Mouse (Mus musculus) midbrain, embryonic 16.5 days (tissue): ENCODE data around the gene Hist1h1c. TPM values are rescaled to one million over a fixed set of nuclear protein-coding genes. Genes with fewer than 3 reads are reported as not detected.
"Not testable (repeated sequence)": the region's sequence is repeated elsewhere in the genome, so short reads cannot be mapped to it uniquely, and the experiment has no call there.

Source experiments
- ATAC-seq: fragments of 200-750 bp; cut with Nextera tagmentation; 2 replicates; pipeline ENCODE4 v1.8.0; 2017; ENCODE audit warnings: moderate TSS enrichment
- H3K27ac ChIP-seq: fragments of 300-500 bp; sonication (generic); 2 replicates; pipeline ENCODE4 v1.5.1; 2014; ENCODE audit warnings: mild to moderate bottlenecking, low read length, mixed read lengths
- H3K27me3 ChIP-seq: fragments of 300-500 bp; sonication (generic); 2 replicates; pipeline ENCODE4 v1.6.1; 2014; ENCODE audit warnings: low read depth, low read length, mixed read lengths; ENCODE audit not compliant: control insufficient read depth, insufficient read depth
- H3K36me3 ChIP-seq: fragments of 300-500 bp; sonication (generic); 2 replicates; pipeline ENCODE4 v1.6.1; 2014; ENCODE audit warnings: mild to moderate bottlenecking, low read length, moderate library complexity, mixed read lengths; ENCODE audit not compliant: control insufficient read depth, insufficient read depth
- H3K4me1 ChIP-seq: fragments of 300-500 bp; sonication (generic); 2 replicates; pipeline ENCODE4 v1.6.1; 2014; ENCODE audit warnings: mild to moderate bottlenecking, low read length, mixed read lengths; ENCODE audit not compliant: control insufficient read depth, insufficient read depth
- H3K4me2 ChIP-seq: fragments of 300-500 bp; sonication (generic); 2 replicates; pipeline ENCODE4 v1.6.1; 2014; ENCODE audit warnings: mild to moderate bottlenecking, low read length, mixed read lengths
- H3K4me3 ChIP-seq: fragments of 300-500 bp; sonication (generic); 2 replicates; pipeline ENCODE4 v1.5.1; 2014; ENCODE audit warnings: low read depth, mild to moderate bottlenecking, low read length, moderate library complexity, mixed read lengths
- H3K9ac ChIP-seq: fragments of 300-500 bp; sonication (generic); 2 replicates; pipeline ENCODE4 v1.6.1; 2014; ENCODE audit warnings: low read depth, low read length, mixed read lengths
- H3K9me3 ChIP-seq: fragments of 300-500 bp; sonication (generic); replicated peaks from 2 replicates; pipeline ENCODE4 v1.6.1; 2014; ENCODE audit warnings: mild to moderate bottlenecking, low read length, mixed read lengths; ENCODE audit not compliant: control insufficient read depth, poor library complexity, severe bottlenecking
- WGBS: fragments of 180-500 bp; shearing (Covaris S2); extraction: QIAGEN DNeasy Blood & Tissue Kit; methylation state at CpG from one replicate; pipeline ENCODE4 v1.1.7; 2014; 5-methylcytosine and 5-hydroxymethylcytosine counted together
- polyA plus RNA-seq: library from polyadenylated mRNA; unstranded; fragments of >200 nt; fragmentation: Nextera tagmentation; extraction: Ambion mirVana; gene quantifications from 2 replicates; pipeline ENCODE4 v1.2.1, GENCODE M21; 2015

The Hist1h1c gene
- polyA plus RNA-seq, 1 experiment from 2014 or later = 8.7 TPM

GRCm38 (mm10) chr13:23698996-23699395 is 39.6 kb upstream of the Hist1h1c start:
- H3K4me3 ChIP-seq = no peak overlapping the region
- H3K9ac ChIP-seq = 0 out of 2 replicates have a peak overlapping the region, but pooled peaks have one; percentile 14
- H3K36me3 ChIP-seq = no peaks in the 10 kb centered on the region
- no peak for ATAC-seq
- peak overlapping the region; percentile 67 for H3K27ac ChIP-seq
- no peaks in the 10 kb centered on the region for H3K27me3 ChIP-seq
- peak overlapping the region; percentile 84 for H3K4me2 ChIP-seq
- no peaks in the 10 kb centered on the region for H3K9me3 ChIP-seq
- peaks cover 11% of the 10 kb centered on the region for H3K4me1 ChIP-seq
- 60% methylated on average over 6 of the region's 6 CpGs for WGBS

DNA sequence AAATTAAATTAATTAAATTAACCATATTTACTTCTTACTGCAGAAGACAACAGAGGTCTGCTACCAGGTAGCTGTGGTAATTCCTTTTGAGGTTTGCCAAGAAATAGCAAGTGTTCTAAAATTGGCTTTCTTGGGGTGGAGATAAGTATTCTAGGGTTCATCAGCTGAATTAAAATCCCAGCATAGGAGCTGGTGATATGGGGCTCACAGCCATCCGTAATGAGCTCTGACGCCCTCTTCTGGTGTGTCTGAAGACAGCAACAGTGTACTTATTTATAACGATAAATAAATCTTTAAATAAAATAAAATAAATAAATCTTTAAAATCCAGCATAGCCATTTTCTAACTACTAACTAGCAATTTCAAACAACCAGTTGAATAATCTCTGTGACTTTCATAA is 38.8 kb upstream of the Hist1h1c start:
- Histone ChIP-seq H3K27me3 (no peaks in the 10 kb centered on the region), H3K27ac (no peak overlapping the region), H3K4me3 (no peak overlapping the region), H3K4me2 (no peak overlapping the region), H3K36me3 (no peaks in the 10 kb centered on the region), H3K9me3 (no peaks in the 10 kb centered on the region), H3K4me1 (peaks cover 11% of the 10 kb centered on the region), H3K9ac (no peak overlapping the region)
- ATAC-seq = no peak
- WGBS = 73% methylated on average over 3 of the region's 3 CpGs

DNA sequence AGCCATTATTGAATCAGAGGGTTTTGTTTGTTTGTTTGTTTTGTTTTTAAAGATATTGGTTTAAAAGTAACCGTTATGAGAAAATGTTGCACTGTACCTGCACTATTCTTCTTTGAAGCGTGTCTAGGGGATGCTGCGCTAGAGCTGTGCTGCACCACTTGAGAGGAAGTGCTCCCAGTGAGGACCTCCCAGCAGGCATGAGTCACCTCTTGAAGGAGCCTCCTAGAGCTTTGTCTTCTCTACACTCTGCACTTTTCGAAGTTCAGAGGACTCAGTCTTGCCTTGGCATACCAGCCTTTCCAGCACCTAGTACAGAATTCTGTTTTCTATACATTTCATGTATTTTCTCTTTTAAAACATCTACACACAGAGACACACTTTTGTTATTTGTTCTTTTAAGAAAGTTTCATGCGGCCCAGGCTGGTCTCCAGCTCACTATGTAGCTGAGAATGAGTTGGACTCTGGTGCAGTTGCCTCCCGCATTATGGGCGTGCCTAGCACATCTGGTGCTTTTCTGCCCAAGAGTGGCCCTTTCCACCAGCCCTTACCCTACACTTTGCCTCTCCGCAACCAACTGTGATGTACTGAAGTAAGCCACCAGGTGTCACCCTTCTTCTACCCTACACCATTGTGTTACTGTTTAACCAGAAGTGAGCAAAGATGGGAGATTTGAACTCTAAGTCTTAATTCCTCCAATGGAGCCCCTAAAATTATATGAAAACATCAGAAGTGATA is 37.7 kb upstream of the Hist1h1c start:
- 28% methylated on average over 8 of the region's 8 CpGs for WGBS
- no peak overlapping the region for H3K4me2 ChIP-seq
- H3K27ac ChIP-seq = no peak overlapping the region
- H3K9me3 ChIP-seq = no peaks in the 10 kb centered on the region
- H3K4me3 ChIP-seq = no peak overlapping the region
- 0 out of 2 replicates have a peak, but pooled peaks have one; percentile 15 for ATAC-seq
- H3K9ac ChIP-seq = no peak overlapping the region
- peaks cover 11% of the 10 kb centered on the region for H3K4me1 ChIP-seq
- no peaks in the 10 kb centered on the region for H3K27me3 ChIP-seq
- no peaks in the 10 kb centered on the region for H3K36me3 ChIP-seq

- no peaks in the 10 kb centered on the region for H3K27me3 ChIP-seq
- ATAC-seq = no peak
- H3K4me1 ChIP-seq = peaks cover 11% of the 10 kb centered on the region
- no peaks in the 10 kb centered on the region for H3K9me3 ChIP-seq
- WGBS = 84% methylated on average over 4 of the region's 4 CpGs
- no peak overlapping the region for H3K27ac ChIP-seq
- no peak overlapping the region for H3K9ac ChIP-seq
- H3K4me3 ChIP-seq = no peak overlapping the region
- no peak overlapping the region for H3K4me2 ChIP-seq
- no peaks in the 10 kb centered on the region for H3K36me3 ChIP-seq
Observed at GRCm38 (mm10) chr13:23702220-23702619, 36.4 kb upstream of the Hist1h1c start.

- H3K36me3 ChIP-seq, ATAC-seq, H3K9ac ChIP-seq, H3K4me1 ChIP-seq, H3K4me3 ChIP-seq, H3K27ac ChIP-seq, H3K27me3 ChIP-seq, H3K9me3 ChIP-seq, H3K4me2 ChIP-seq: not testable (repeated sequence)
- 92% methylated on average over 2 of the region's 2 CpGs for WGBS
Observed at GRCm38 (mm10) chr13:23702801-23703200, 35.8 kb upstream of the Hist1h1c start.

GRCm38 (mm10) chr13:23705751-23706356 is 32.8 kb upstream of the Hist1h1c start:
- Histone ChIP-seq H3K9ac (no peak overlapping the region), H3K4me3 (no peak overlapping the region), H3K9me3 (no peaks in the 10 kb centered on the region), H3K27ac (no peak overlapping the region), H3K36me3 (no peaks in the 10 kb centered on the region), H3K27me3 (no peaks in the 10 kb centered on the region), H3K4me2 (no peak overlapping the region), H3K4me1 (peaks cover 8% of the 10 kb centered on the region)
- ATAC-seq = no peak
- 93% methylated on average over 7 of the region's 7 CpGs for WGBS

- Histone ChIP-seq H3K4me1 (peaks cover 8% of the 10 kb centered on the region), H3K4me2 (no peak overlapping the region), H3K9ac (no peak overlapping the region), H3K36me3 (no peaks in the 10 kb centered on the region), H3K27me3 (no peaks in the 10 kb centered on the region), H3K27ac (no peak overlapping the region), H3K9me3 (no peaks in the 10 kb centered on the region), H3K4me3 (no peak overlapping the region)
- 92% methylated on average over 12 of the region's 12 CpGs for WGBS
- no peak for ATAC-seq
Observed at GRCm38 (mm10) chr13:23706771-23707170, 31.8 kb upstream of the Hist1h1c start.

DNA sequence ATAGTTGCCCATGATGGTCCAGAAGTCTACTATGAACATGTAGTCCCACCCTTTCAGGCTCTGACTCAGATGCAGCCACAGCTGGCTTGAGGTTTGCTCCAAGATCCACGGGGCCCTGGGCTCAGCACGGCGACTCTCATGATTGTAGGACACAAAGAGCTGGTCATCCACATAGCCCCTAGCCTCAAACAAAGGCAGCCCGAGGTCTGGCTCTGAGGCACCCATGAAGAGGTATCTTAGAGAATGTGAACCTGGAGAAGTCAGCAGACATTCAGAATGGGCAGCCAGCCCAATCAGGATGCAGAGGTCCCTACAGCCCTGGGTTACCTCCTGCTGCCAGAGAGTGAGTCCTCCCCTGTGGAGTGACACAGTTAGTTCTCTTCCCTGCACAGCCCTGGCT is 30.6 kb upstream of the Hist1h1c start:
- no peak for ATAC-seq
- Histone ChIP-seq H3K9me3 (no peaks in the 10 kb centered on the region), H3K9ac (no peak overlapping the region), H3K27ac (no peak overlapping the region), H3K36me3 (no peaks in the 10 kb centered on the region), H3K27me3 (no peaks in the 10 kb centered on the region), H3K4me1 (peaks cover 8% of the 10 kb centered on the region), H3K4me2 (no peak overlapping the region), H3K4me3 (no peak overlapping the region)
- 86% methylated on average over 4 of the region's 4 CpGs for WGBS

- no peak overlapping the region for H3K9ac ChIP-seq
- no peak overlapping the region for H3K4me2 ChIP-seq
- no peaks in the 10 kb centered on the region for H3K36me3 ChIP-seq
- no peak for ATAC-seq
- no peaks in the 10 kb centered on the region for H3K9me3 ChIP-seq
- no peak overlapping the region for H3K27ac ChIP-seq
- 85% methylated on average over 4 of the region's 4 CpGs for WGBS
- no peak overlapping the region for H3K4me3 ChIP-seq
- H3K27me3 ChIP-seq = no peaks in the 10 kb centered on the region
- peaks cover 8% of the 10 kb centered on the region for H3K4me1 ChIP-seq
Observed at GRCm38 (mm10) chr13:23708654-23709053, 30.0 kb upstream of the Hist1h1c start.
